Mouse (Mus musculus) layer of hippocampus, postnatal 25 days (tissue): Measurements from ENCODE around the gene Gal3st1. TPM values are rescaled to one million over a fixed set of nuclear protein-coding genes. Genes with fewer than 3 reads are reported as not detected.

Experiments
- DNase-seq, 2 experiments: peaks; one replicate each; pipeline ENCODE4 v3.0.0; 2022; ENCODE audit warnings: mixed read lengths in 2 of 2, low spot score in 1 of 2; ENCODE audit errors: extremely low spot score in 1 of 2
- total RNA-seq, 2 experiments: library from RNA; stranded (reverse); gene quantifications; 2 replicates each; pipeline ENCODE4 v1.2.3; 2021

The Gal3st1 gene
- total RNA-seq, 2 experiments from 2014 or later, result 22.4 to 22.8 TPM

- no peak for DNase-seq
These were observed 47.9 kb downstream of the Gal3st1 start, which contains the start of gene Sec14l4 for GRCm38 (mm10) chr11:4031126-4031941. Sec14l4 (plus strand) TSS chr11:4031462.

DNA sequence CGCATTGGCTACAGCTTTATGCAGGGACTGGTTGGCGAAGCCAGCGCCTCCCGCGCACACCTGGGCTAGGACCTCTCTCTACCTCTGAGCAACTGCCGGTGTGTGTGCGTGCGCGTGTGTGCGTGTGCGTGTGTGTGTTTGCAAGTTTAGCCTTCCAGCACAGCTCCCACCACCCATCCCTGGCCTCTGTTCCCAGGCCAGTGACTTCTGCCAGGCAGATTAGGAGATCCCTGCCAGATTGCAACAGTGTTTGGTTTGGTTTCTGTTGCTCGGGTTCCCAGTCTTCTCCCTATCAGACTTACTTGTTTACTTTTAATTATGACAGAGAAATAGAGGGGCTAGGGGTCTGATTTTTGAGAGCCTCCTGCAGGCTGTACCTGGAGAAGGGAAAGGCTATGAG, 48.5 kb downstream of the Gal3st1 start:
- DNase-seq, result no peak

DNA sequence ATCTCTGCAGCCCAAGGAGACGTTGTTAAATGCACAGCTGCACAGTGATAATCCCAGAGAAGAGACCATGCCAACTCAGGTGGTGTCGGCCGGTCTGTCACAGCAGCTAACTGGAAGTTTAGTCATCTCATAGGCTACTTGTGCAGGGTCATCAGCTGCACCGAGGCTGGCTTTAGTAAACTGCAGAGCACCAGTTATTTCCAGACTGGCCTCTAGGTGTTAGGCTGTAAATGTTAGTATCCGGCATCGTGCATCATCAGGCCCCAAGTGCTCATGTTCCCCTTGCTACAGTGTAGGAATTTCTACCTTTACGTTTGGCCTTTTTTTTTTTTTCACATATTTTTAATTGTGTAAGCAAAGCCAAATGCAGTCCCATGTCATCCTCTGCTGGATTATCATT, 50.0 kb downstream of the Gal3st1 start:
- DNase-seq, result no peak

GRCm38 (mm10) chr11:4034169-4034568, 50.7 kb downstream of the Gal3st1 start:
- DNase-seq, result no peak

DNA sequence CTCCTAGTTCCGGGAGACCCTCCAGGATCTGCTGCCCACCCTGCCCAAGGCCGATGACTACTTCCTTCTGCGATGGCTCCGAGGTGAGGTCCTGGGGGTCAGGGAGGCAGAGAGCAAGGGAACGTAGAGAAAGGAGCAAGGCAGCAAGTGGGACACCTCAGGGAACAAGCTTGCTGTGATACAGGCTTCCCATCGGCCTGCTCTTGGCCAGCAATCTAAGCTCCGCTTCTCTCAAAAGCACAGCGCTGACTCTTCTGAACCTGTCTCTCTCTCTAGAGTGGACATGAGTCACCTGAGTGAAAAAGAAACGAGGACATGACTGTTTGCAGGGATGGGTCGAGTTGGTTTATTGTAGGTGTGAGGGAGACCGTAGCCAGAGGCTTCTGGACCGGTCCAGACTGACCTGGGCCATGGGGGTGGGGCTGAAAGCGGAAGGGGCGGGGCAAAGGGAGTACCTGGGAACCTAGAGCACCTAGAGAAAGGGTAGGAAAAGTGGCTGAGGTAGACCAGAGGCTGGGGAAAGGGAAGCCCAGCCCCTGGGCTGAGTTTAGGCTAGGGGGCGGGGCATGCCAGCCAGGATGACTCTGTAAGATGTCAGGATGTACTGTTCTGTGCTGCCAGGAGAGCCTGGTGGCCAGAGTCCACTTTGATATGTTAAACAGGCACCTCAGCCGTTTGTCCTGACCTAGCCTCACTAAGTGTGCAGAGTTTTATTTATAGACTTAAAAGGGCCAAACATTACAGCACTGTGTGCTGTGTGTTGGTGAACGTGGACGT, 51.9 kb downstream of the Gal3st1 start:
- DNase-seq, result no peak

DNA sequence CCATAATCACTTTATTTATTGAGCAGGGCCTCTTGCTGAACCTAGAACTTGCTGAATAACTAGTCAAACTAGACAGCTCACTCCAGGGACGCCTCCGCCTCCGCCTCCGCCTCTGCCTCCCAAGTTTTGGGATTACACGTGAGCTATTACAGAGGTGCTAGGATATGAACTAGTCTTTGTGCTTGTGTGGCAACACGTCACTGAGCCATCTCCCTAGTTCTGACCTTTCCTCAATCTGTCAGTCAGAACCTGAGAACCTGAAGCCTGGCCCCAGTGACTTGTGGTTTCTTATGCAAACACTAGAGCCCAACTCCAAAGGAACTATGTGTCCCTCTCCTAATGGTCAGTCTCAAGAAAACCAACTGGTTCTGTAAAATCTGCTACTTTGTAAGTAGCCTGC, 52.5 kb downstream of the Gal3st1 start:
- no peak for DNase-seq

DNA sequence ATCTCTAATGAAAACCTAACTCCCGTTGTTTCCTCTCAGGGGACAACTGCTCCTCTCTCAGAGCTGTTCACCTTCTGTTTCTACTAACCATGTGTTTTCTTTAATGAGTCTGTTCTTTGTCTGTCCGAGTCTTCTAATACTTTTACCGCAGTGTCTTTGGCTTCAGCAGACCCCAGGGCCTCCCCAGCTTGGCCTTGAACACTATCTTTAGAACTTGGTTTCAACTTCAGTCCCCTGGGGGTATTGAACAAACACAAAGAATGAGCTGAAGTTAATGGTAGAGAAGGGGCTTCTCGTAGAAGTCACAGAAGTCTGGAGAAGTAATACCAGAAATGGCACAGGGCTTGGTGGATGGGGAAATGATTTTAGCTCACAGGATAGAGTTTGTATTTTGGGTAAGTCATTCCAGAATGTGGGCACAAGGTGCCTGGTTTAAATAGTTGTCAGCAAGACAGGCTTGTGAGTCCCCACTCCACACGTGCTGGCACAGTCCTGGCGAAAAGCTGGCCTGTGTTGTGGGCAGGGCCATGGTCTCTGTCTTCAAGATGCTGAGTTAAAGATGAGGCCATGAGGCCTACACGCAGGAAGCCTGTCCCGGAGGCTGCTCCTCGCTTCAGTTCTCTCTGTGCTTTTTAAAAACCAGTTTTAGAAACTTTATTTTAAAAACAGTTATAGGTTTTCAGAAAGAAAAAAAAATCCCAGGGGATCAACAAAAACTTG, 53.1 kb downstream of the Gal3st1 start:
- no peak for DNase-seq

- no peak for DNase-seq
These were observed 56.5 kb downstream of the Gal3st1 start for GRCm38 (mm10) chr11:4039951-4040350.

DNA sequence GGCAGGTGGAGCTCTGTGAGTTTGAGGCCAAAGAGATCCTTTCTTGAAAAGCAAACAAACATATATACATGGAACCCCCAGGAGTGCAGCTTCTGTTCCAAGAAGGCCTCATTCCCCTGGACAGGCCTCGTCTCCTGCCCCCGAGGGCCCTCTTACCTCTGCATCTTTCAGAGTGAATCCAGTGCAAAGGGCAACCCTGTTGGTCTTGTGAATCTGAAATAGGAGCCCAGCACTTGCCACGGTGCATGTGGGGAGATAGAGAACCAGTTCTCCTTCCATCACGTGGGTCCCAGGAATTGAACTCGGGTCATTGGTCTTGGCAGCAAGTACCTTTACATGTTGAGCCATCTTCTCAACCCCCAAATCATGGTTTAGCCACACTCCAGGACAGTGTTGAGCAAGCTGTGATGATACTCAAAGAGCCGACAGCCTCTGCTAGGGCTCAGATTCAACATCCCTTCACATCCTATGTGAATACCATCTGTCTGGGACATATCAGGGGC, 57.7 kb downstream of the Gal3st1 start:
- no peak for DNase-seq

DNA sequence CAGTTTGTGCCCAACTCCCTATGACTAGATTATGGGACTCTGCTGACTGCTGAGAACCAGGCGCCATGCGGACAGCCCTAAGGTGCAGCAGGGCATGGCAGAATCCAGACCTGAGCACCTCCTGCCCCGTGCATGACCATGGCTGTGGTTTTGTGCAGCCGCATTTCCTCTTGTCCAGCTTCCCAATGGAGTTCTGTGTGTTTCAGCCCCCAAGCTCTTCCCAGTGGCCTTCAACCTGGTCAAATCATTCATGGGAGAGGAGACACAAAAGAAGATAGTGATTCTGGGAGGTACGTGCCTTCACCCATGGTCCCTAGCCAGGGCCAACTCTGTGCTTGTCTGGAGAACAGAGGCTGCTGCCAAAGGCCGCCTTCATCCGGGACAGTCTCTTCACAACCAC, 59.6 kb downstream of the Gal3st1 start:
- DNase-seq, result no peak

DNA sequence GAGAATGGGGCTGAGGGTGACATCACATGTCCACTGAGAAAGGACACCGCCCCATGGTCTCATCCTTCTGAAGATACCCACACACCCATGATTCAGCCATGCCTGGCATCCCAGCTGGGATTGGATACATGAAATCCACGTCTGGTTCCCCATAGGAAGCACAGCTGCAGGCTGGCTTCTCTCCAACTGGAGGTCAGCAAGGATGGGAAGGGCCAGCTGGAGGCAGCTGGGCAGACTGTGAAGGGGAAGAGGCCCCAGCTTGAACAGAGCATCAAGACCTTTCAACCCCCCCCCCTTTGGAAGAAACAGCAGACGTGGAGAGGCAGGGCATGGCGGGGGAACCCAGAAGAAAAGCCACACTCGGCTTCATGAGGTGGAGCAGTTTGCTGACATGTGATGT, 63.1 kb downstream of the Gal3st1 start:
- DNase-seq, result no peak

- no peak for DNase-seq
These were observed 64.3 kb downstream of the Gal3st1 start for GRCm38 (mm10) chr11:4047766-4048165.

DNA sequence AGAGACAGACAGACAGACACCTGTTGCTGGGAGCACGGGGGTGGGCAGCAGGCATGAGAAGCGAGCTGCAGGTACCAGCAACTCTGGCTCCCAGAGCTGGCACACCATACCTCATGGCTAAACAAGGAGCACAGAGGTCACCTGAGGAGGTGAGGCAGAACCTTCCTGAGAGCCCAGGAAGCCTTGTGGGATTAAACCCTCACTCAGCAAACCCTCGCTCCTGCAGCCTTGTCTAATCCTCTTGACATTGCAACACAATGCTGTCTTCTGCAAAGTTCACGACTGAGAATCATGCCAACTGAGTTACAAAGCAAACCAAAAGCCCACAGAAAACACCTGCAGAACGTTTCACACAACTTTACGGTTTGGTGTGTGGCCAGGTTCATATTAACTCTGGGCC, 65.0 kb downstream of the Gal3st1 start:
- DNase-seq, result no peak

Other genes with a start within 250 kb of the Gal3st1 start
- 10 to 100 TPM; 76.4 to 77.6 TPM for gene Osbp2, start 119.7 kb upstream of the Gal3st1 start, total RNA-seq
- under 1 TPM; 0.62 to 0.63 TPM for gene 4921536K21Rik, start 88.5 kb upstream of the Gal3st1 start, total RNA-seq
- 10 to 100 TPM; 26.1 to 26.4 TPM for gene Dusp18, start 88.4 kb upstream of the Gal3st1 start, total RNA-seq
- gene Slc35e4, start 69.0 kb upstream of the Gal3st1 start, total RNA-seq, result 10 to 100 TPM; 16.8 to 18.0 TPM
- gene Tcn2, start 51.5 kb upstream of the Gal3st1 start, total RNA-seq, result 10 to 100 TPM; 19.0 to 19.2 TPM
- gene Pes1, start 19.7 kb upstream of the Gal3st1 start, total RNA-seq, result 10 to 100 TPM; 41.8 to 46.5 TPM
- under 1 TPM in 1 of 2 experiments, not detected in 1; 0.22 TPM for gene 4930556J24Rik, start 6.9 kb upstream of the Gal3st1 start, total RNA-seq
- under 1 TPM; 0.17 to 0.19 TPM for gene Sec14l4, start 47.8 kb downstream of the Gal3st1 start, total RNA-seq
- 1 to 10 TPM; 1.6 to 1.9 TPM for gene Sec14l3, start 81.2 kb downstream of the Gal3st1 start, total RNA-seq
- 100 to 1,000 TPM; 109 to 126 TPM for gene Mtfp1, start 111.8 kb downstream of the Gal3st1 start, total RNA-seq
- 10 to 100 TPM; 57.2 to 59.4 TPM for gene Sec14l2, start 139.8 kb downstream of the Gal3st1 start, total RNA-seq
- gene Rnf215, start 151.6 kb downstream of the Gal3st1 start, total RNA-seq, result 10 to 100 TPM; 31.1 to 31.2 TPM
- 10 to 100 TPM; 10.7 to 10.9 TPM for gene Ccdc157, start 176.7 kb downstream of the Gal3st1 start, total RNA-seq
- 10 to 100 TPM; 68.8 to 69.2 TPM for gene Sf3a1, start 176.7 kb downstream of the Gal3st1 start, total RNA-seq
- gene Tbc1d10a, start 203.2 kb downstream of the Gal3st1 start, total RNA-seq, result 10 to 100 TPM; 29.2 to 32.7 TPM
- gene Castor1, start 234.6 kb downstream of the Gal3st1 start, total RNA-seq, result 1 to 10 TPM; 6.0 to 6.1 TPM